Mouse (Mus musculus) c-Kit-positive CD71-positive TER-119-negative erythroid progenitor cells, embryonic 14.5 days (primary cell): Measurements from ENCODE around the gene Gpr137.

Experiments used
- DNase-seq: peaks from one replicate; pipeline ENCODE4 v3.0.0-alpha.2; 2013; ENCODE audit warnings: low read depth

Gene Gpr137

GRCm38 (mm10) chr19:6973581-6974190 is 31.4 kb upstream of the Gpr137 start:
- DNase-seq, result no peak

GRCm38 (mm10) chr19:6972247-6972917 is 30.1 kb upstream of the Gpr137 start:
- DNase-seq, result no peak

- DNase-seq, result no peak
Measured at GRCm38 (mm10) chr19:6971644-6972043, 29.4 kb upstream of the Gpr137 start.

- no peak for DNase-seq
Measured at GRCm38 (mm10) chr19:6970460-6971085, 28.3 kb upstream of the Gpr137 start.

GRCm38 (mm10) chr19:6969665-6970381 is 27.5 kb upstream of the Gpr137 start:
- no peak for DNase-seq

GRCm38 (mm10) chr19:6969291-6969664 is 27.0 kb upstream of the Gpr137 start:
- no peak for DNase-seq

- DNase-seq, result no peak
Measured at GRCm38 (mm10) chr19:6968491-6969271, 26.4 kb upstream of the Gpr137 start.

DNA sequence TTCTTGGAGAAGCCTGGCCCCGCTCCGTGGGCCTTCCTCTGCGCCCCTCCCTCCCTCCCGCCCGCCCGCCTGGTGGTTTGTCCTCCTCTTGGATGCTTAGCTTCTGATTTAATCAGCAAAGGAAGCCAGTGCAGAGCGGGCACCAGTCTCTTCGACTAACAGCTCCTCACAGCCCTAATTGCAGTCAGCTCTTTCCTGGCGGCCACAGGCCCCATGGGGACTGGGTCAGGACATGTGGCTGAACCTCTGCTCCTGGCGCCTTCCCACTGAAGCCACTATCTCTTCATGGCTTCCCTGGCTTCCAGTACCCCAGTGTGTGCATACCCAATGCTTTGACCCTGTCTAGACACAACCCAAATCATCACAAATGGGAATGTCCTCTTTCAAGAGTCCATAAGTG is 14.2 kb upstream of the Gpr137 start:
- DNase-seq, result no peak

- DNase-seq, result no peak
Measured at GRCm38 (mm10) chr19:6955424-6955823, 13.1 kb upstream of the Gpr137 start.

DNA sequence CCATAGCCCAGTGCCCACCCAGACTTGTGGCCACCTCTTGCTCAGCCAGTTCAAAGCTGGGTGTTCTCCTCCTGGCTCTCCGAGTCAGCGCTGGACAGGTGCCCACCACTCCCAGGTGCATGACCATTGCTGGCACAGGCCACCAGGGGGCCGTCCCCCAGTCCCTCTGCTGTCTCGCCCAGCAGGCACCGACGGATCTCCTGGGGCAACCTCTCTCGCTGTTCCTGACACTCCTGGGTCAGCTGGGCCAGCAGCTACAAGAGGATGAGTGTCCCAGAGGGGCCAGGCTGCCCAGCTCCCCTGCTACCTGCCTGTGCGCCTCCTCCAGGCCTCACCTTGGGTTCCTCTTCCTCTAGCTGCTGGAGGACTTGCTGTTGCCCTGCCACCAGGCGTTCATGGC is 11.8 kb upstream of the Gpr137 start:
- DNase-seq, result no peak

DNA sequence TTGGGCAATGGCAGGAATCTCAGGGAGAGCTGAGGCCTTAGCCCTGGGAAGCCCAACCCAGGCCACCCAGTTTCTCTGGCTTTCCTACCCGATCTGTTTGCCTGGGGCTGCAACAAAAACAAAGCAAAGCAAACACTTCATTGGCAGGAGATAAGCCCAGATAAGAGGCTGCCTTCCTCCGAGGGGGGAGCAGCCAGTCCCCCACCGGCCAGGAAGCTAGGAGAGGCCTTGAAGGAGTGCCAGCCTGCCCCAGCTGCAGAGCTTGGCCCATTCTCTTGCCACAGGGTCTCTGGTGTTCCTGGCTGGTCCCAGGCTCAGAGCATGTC is 10.4 kb upstream of the Gpr137 start:
- DNase-seq, result no peak

DNA sequence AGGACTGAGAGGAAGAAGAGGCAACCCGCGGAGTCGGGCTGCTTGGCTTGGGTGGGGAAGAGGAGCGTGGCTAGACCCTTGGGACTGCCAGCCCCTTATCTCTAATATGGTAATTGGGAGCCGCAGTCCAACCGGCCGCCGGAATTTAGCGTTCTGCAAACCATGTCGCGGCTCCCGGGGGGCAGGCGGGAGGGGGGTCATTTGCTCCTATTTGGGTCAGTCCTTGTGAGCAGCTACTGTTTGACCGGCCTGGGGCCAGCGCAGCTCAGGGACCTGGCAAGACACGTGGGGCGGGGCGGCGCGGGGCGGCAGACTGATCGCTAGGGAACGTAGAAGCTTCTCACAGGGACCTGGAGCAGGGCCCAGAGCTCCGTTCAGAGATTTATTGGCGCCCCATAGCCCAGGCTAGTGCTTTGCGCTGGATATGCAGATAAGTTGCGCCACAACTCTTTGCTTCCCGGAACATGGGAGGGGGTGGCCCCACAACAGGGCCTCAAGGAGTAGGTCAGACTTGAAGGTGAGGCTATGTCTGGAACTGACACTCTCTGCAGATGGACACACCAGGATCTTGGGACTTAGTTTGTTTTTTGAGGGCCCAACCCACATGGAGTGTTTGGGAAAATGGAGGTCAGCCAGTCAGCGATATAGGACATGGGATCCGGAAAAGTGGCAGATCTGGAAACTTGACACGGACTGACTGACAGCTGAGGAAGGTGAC is 9.9 kb upstream of the Gpr137 start:
- DNase-seq, result no peak

GRCm38 (mm10) chr19:6951381-6951968 is 9.2 kb upstream of the Gpr137 start:
- DNase-seq, result peak; percentile 79

- DNase-seq, result no peak
Measured at GRCm38 (mm10) chr19:6950613-6951153, 8.4 kb upstream of the Gpr137 start.

DNA sequence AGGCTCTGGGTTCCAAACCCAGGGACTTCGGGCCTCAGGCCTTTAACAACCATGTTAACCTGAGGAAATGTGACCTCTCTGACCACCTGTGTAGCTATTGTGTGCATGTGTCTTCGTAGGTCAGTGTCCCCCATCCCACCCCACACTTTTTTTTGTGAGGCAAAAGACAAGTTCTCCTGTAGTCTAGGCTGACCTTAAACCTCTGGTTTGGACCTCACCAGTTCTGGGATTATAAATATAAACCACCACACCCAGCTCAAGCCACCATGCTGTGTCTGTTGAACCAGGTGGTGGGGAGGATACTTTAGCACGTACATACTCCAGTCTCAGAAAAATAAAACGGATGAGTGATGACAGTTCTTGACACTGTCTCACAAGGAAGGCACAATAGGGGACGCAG is 7.7 kb upstream of the Gpr137 start:
- no peak for DNase-seq

DNA sequence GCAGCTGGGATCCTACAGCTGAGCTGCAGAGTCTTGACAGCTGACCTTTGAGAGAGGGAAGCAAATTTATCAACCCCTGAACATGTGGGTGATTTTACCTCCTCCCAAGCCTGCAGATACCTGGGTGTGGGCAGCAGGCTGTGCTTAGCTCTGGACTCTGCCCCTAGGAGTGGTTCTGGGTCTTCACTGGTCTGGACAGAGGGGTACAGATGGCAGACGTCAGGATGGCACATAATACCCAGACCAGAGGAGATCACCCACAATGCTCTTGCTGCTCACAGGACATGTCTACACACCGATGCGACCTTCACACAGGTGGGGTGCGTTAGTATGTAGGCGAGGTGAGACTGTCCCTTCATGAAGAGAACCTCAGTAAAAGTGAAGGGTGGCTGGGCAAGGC is 7.3 kb upstream of the Gpr137 start:
- no peak for DNase-seq

DNA sequence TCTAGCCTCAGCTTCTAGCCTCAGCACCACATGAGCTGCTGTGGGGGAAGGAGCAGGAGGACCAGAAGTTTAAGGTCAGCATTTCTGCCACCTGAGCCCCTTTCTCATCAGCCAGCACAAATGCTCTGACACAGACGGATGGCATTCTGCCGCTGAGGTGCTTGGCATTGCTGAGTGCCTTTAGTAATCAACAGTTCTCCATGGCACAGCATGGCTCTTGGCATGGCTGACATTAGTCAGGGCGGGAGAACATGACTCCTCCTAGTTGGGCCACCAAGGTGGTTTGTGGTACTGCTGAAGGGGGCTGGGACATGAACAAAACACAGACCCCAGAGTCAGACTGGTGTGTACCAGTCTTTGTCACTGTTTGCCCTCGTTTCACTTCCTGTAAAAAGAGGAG is 5.9 kb upstream of the Gpr137 start:
- no peak for DNase-seq

GRCm38 (mm10) chr19:6947742-6948141 is 5.5 kb upstream of the Gpr137 start:
- DNase-seq, result no peak

DNA sequence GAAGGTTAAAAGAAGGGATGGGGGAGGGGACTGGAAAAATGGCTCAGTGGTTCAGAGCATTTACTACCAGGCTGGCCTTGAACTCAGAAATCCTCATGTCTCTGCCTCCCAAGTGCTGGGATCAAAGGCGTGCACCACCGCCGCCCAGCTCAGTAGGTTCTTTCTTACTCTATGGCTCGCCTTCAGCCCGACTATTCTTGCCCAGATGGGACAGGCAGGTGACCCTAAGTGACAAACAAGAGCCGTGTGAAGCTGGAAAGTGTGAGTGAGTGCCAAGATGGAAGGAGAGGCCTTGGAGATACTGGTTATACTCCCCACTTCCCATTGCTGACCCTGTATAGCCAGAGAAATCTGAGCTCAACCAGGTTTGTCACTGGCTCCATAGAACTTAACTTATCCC is 1.4 kb upstream of the Gpr137 start:
- no peak for DNase-seq

GRCm38 (mm10) chr19:6942764-6943163 is 484 bp upstream of the Gpr137 start:
- no peak for DNase-seq
